Mouse (Mus musculus): ENCODE results near the gene Shisal2a. TPM values are rescaled to one million over a fixed set of nuclear protein-coding genes. Genes with fewer than 3 reads are reported as not detected.

Shisal2a gene
- polyA plus RNA-seq, 1 experiment from 2014 or later: 0.34 TPM

GRCm38 (mm10) chr4:108392558-108392957, 9.4 kb upstream of the Shisal2a start:
- ATAC-seq (ENCODE audit: insufficient read depth) (no peak), DNase-seq (no peak)
- H3K9ac ChIP-seq: no peak overlapping the region
- H3K4me3 ChIP-seq (ENCODE audit: low read depth, low read length): no peak overlapping the region
- H3K9me3 ChIP-seq (ENCODE audit: low read depth, low read length): no peaks in the 10 kb centered on the region
- H3K36me3 ChIP-seq (ENCODE audit: insufficient read depth): no peaks in the 10 kb centered on the region
- WGBS: 45% methylated on average over 2 of the region's 2 CpGs
- H3K27me3 ChIP-seq (ENCODE audit: insufficient read depth, low read length): no peaks in the 10 kb centered on the region
- H3K4me1 ChIP-seq (ENCODE audit: insufficient read depth): peaks cover 3% of the 10 kb centered on the region; the same call in 1 of the 2 replicates
- H3K27ac ChIP-seq (ENCODE audit: low read depth): no peak overlapping the region
- no peak for TF ChIP-seq CTCF (IDR thresholded peaks at IDR 0.05; ENCODE audit: low read depth)
- no peak overlapping the region for H3K4me2 ChIP-seq

GRCm38 (mm10) chr4:108391124-108391523, 8.0 kb upstream of the Shisal2a start:
- ATAC-seq (ENCODE audit: insufficient read depth) (no peak), DNase-seq (no peak)
- TF ChIP-seq CTCF (IDR thresholded peaks at IDR 0.05; ENCODE audit: low read depth): no peak
- H3K27ac ChIP-seq (ENCODE audit: low read depth): no peak overlapping the region
- no peak overlapping the region for H3K4me3 ChIP-seq (ENCODE audit: low read depth, low read length)
- no peaks in the 10 kb centered on the region for H3K9me3 ChIP-seq (ENCODE audit: low read depth, low read length)
- WGBS: 63% methylated on average over 5 of the region's 5 CpGs
- no peak overlapping the region for H3K4me2 ChIP-seq
- H3K27me3 ChIP-seq (ENCODE audit: insufficient read depth, low read length): no peaks in the 10 kb centered on the region
- H3K4me1 ChIP-seq (ENCODE audit: insufficient read depth): peaks cover 3% of the 10 kb centered on the region; the same call in 1 of the 2 replicates
- H3K36me3 ChIP-seq (ENCODE audit: insufficient read depth): no peaks in the 10 kb centered on the region
- H3K9ac ChIP-seq: no peak overlapping the region

GRCm38 (mm10) chr4:108388741-108389140, 5.6 kb upstream of the Shisal2a start:
- Histone ChIP-seq H3K27ac (ENCODE audit: low read depth) (no peak overlapping the region), H3K9me3 (ENCODE audit: low read depth, low read length) (no peaks in the 10 kb centered on the region), H3K4me2 (peak overlapping the region; percentile 74; the same call in 1 of the 2 replicates), H3K4me1 (ENCODE audit: insufficient read depth) (peaks cover 3% of the 10 kb centered on the region; the same call in 1 of the 2 replicates), H3K27me3 (ENCODE audit: insufficient read depth, low read length) (peaks cover 7% of the 10 kb centered on the region; the same call in 1 of the 2 replicates), H3K36me3 (ENCODE audit: insufficient read depth) (no peaks in the 10 kb centered on the region), H3K4me3 (ENCODE audit: low read depth, low read length) (no peak overlapping the region), H3K9ac (no peak overlapping the region)
- DNase-seq (no peak), ATAC-seq (ENCODE audit: insufficient read depth) (no peak)
- 77% methylated on average over 3 of the region's 3 CpGs for WGBS
- TF ChIP-seq CTCF (IDR thresholded peaks at IDR 0.05; ENCODE audit: low read depth): no peak

DNA sequence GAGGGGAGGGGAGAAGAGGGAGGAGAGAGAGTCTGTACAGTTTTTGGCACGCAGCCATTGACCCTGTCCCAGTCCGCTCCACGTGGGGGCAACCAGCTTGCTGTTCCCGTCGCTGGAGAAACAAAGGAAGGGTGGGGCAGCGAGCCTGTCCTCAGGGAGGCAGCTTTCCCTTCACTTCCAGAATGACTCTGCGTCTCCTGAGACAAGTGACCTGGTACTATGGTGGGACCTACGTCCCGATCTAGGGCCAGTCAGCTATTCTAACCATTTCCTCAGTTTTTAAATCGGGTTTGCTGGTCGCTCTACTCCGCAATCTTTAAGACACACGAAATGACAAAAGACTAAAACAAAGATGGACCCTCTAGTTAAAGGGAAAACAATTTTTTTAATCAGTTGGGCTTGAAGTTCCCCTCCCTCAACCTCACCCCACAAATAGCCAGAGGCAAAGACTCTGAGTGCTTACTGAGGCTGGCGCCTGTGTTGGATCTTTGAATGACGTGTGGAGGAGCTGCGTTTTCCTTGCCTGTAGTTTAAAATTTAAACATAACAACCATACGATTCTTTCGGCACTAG, 4.6 kb upstream of the Shisal2a start:
- ATAC-seq (ENCODE audit: insufficient read depth) (peak; percentile 87), DNase-seq (peak; percentile 95)
- Histone ChIP-seq H3K4me2 (peak overlapping the region; percentile 74), H3K4me1 (ENCODE audit: insufficient read depth) (peaks cover 3% of the 10 kb centered on the region), H3K36me3 (ENCODE audit: insufficient read depth) (no peaks in the 10 kb centered on the region), H3K27me3 (ENCODE audit: insufficient read depth, low read length) (peaks cover 16% of the 10 kb centered on the region), H3K9me3 (ENCODE audit: low read depth, low read length) (no peaks in the 10 kb centered on the region), H3K27ac (ENCODE audit: low read depth) (peak overlapping the region; percentile 90), H3K9ac (peak overlapping the region; percentile 66), H3K4me3 (ENCODE audit: low read depth, low read length) (peak overlapping the region; percentile 36)
- 1% methylated on average over 18 of the region's 18 CpGs for WGBS
- TF ChIP-seq CTCF (IDR thresholded peaks at IDR 0.05; ENCODE audit: low read depth): peak; percentile 51

GRCm38 (mm10) chr4:108387106-108387505, 4.0 kb upstream of the Shisal2a start:
- ATAC-seq (ENCODE audit: insufficient read depth): peak; percentile 53
- Histone ChIP-seq H3K9me3 (ENCODE audit: low read depth, low read length) (no peaks in the 10 kb centered on the region), H3K27me3 (ENCODE audit: insufficient read depth, low read length) (peaks cover 22% of the 10 kb centered on the region), H3K4me1 (ENCODE audit: insufficient read depth) (peaks cover 3% of the 10 kb centered on the region), H3K9ac (no peak overlapping the region), H3K4me2 (peak overlapping the region; percentile 74), H3K4me3 (ENCODE audit: low read depth, low read length) (peak overlapping the region; percentile 36; the same call in 1 of the 2 replicates), H3K36me3 (ENCODE audit: insufficient read depth) (no peaks in the 10 kb centered on the region), H3K27ac (ENCODE audit: low read depth) (peak overlapping the region; percentile 90; the same call in 1 of the 2 replicates)
- WGBS: 23% methylated on average over 4 of the region's 4 CpGs
- no peak for TF ChIP-seq CTCF (IDR thresholded peaks at IDR 0.05; ENCODE audit: low read depth)
- peak; percentile 27 for DNase-seq

GRCm38 (mm10) chr4:108386087-108386486, 2.9 kb upstream of the Shisal2a start:
- 4% methylated on average over 1 of the region's 1 CpGs for WGBS
- no peaks in the 10 kb centered on the region for H3K9me3 ChIP-seq (ENCODE audit: low read depth, low read length)
- no peaks in the 10 kb centered on the region for H3K36me3 ChIP-seq (ENCODE audit: insufficient read depth)
- no peak for ATAC-seq (ENCODE audit: insufficient read depth)
- H3K27ac ChIP-seq (ENCODE audit: low read depth): no peak overlapping the region
- peaks cover 25% of the 10 kb centered on the region for H3K27me3 ChIP-seq (ENCODE audit: insufficient read depth, low read length)
- H3K4me1 ChIP-seq (ENCODE audit: insufficient read depth): peaks cover 3% of the 10 kb centered on the region
- no peak for DNase-seq
- H3K4me2 ChIP-seq: no peak overlapping the region
- H3K9ac ChIP-seq: no peak overlapping the region
- H3K4me3 ChIP-seq (ENCODE audit: low read depth, low read length): no peak overlapping the region
- TF ChIP-seq CTCF (IDR thresholded peaks at IDR 0.05; ENCODE audit: low read depth): no peak

- TF ChIP-seq CTCF (IDR thresholded peaks at IDR 0.05; ENCODE audit: low read depth): no peak
- no peak for ATAC-seq (ENCODE audit: insufficient read depth)
These were observed 3.0 kb downstream of the Shisal2a start for GRCm38 (mm10) chr4:108380146-108380545.

More at GRCm38 (mm10) chr4:108380146-108380545, 3.0 kb downstream of the Shisal2a start:
- Histone ChIP-seq H3K27me3 (ENCODE audit: insufficient read depth, low read length) (peaks cover 25% of the 10 kb centered on the region), H3K9ac (no peak overlapping the region), H3K27ac (ENCODE audit: low read depth) (no peak overlapping the region), H3K4me2 (no peak overlapping the region), H3K4me1 (ENCODE audit: insufficient read depth) (peaks cover 3% of the 10 kb centered on the region; the same call in 1 of the 2 replicates), H3K4me3 (ENCODE audit: low read depth, low read length) (no peak overlapping the region), H3K9me3 (ENCODE audit: low read depth, low read length) (no peaks in the 10 kb centered on the region), H3K36me3 (ENCODE audit: insufficient read depth) (no peaks in the 10 kb centered on the region)
- DNase-seq: peak; percentile 21
- WGBS: 3% methylated on average over 1 of the region's 1 CpGs
